Mouse (Mus musculus) cerebellum, adult 9-10 months (tissue): Measurements from ENCODE around the gene Lig3.
A peak's percentile ranks its signal among the peaks of the same experiment; 100 is the strongest.

Experiments used
- DNase-seq: peaks from one replicate; pipeline ENCODE4 v3.0.0; 2022

The Lig3 gene

DNA sequence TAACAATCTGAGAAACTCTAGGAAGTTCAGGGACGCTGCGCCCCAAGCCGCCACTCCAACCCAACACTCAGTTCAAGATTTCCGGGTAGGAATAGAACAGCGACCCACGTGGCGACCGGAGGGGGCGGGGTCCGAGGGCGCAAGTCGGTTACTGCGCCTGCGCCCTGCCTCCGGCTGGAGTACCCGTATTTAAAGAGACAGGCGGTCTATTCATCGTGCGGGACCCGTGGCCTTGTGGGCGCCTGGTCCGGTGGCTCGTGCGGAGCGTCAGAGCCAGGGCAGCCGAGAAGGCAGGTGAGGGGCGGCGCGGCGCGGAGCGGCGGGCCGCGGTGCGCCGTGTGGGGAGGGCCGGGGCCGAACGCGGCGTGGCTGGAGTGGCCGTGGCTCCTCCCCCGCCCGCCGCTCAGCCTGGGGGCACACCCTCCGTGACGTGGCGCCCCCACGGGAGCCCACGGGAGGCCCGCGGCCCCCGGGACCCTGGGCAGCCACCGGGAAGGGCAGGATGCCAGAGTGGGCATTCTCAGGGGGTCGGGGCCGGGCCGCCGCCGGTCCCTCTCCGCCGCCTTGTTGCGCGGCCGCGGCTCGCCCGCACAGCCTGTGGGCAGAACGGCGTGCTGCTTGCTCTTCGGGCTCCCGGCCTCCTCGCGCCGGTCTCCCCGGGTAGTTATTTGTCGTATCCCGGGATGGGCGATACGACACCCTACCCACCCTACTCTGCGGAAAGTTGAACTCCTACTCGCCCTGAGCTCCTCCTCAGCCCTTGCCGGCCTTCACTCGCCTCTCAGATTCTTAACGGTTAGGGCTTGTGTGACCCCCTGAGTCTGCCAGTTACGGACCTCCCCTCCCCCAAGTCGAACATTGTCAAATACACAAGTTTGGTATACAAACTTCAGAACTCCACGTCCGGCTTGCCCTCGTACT, at the start of gene Lig3:
Lig3 (plus strand) TSS at position 126 of the 921 bp plus-strand sequence.
- DNase-seq, result peak; percentile 95

DNA sequence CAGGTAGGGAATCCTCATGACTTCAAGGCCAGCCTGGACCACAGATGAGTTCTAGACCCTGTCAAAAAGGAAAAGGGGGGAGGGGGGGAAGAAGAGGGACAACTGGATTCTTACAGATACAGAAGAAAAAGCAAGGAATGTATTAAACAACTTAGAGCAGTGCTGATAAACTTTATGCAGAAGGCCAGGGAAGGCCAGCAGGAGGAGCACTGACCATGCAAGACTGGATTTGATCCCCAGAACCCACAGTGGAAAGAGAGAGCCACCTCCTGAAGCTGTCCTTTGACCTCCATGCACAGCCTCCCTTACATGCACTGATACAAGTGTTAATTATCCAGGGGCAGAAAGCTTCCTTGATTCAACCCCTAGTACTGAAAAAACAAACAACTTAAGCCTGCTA, 46.7 kb upstream of the Lig3 start:
- no peak for DNase-seq

DNA sequence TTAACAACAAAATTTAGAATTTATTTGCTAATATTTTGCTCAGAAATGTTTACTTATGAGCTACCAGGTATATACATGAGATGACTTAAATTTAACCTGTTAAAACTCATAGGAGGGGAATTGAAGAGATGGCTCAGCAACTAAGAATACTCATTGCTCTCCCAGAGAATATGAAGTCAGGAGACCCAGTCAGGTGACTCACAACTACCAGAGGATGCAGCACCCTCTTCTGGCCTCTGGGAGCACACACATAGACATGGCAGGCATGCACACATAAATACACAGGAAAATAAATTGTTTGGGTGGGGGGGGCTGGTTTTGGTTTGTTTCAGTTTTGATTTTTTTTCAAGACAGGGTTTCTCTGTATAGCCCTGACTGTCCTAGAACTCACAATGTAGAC, 41.9 kb upstream of the Lig3 start:
- DNase-seq, result no peak

DNA sequence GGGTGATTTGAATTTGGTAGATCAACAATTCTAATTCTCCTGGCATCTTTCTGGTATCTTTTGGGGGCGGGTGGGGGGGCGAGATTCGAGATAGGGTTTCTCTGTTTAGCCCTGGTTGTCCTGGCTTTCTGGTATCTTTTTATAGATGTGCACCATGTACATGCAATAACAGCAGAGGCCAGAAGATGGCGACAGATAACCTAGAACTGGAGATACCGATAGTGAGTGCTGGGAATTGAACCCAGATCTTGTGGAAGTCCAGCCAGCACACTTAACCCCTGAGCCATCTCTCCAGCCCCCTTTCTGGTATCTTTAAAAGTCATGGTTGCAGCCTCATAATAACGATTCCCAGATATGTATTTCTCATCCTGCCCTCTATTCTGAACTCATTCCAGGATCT, 34.8 kb upstream of the Lig3 start:
- DNase-seq, result no peak

DNA sequence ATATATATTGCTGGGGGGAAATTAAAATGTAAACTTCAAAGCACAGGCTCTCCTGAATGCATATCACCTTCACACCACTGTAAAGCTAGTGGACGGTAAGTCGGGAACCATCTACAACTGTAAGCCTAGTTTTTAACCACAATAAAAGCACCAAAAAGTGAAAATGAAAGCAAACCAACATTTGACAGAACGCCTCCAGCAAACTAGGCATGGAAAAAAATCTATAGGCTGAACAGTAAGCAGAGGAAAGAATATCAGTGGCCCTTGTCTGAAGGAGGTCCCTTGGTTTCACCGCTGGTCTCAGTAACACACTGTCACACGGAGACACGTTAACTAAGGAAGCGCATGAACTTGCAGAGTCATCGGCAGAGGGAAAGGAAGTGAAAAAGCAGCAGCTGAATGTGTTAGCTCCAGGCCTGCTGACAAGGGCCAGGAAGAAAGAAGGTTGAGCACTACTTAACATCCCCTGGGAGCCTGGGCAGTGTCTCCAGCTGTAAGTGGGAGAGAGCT, 34.0 kb upstream of the Lig3 start:
- no peak for DNase-seq

DNA sequence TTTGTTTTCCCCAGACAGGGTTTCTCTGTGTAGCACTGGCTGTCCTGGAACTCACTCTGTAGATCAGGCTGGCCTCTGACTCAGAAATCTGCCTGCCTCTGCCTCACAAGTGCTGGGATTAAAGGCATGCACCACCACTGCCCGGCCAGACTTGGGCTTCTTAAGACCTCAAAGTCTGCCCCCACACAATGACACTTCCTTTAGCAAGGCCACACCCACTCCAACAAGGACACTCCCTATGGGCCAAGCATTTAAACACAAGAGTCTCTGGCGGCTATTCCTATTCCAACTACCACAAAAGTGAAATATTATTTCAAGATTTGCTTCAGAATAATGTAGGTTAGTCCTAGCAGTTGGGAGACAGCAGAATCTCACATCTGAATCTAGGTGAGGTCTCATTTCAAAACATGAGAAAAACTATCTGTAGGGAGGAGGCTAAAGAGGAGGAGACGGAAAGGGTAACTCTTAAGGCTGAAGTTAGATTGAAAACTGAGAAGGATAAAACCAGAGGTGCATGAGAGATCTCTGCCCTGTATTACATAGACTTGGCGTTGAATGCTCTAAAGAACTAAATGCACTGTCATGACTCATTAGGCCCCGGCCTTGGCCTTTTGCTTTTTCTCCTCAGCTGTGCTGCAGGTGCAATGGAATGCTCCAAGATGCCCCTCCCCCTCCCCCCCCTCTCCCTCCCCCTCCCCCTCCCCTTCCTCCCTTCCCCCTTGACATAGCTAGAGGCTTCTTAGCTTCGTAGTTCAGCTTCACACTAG, 28.4 kb upstream of the Lig3 start:
- DNase-seq, result no peak

DNA sequence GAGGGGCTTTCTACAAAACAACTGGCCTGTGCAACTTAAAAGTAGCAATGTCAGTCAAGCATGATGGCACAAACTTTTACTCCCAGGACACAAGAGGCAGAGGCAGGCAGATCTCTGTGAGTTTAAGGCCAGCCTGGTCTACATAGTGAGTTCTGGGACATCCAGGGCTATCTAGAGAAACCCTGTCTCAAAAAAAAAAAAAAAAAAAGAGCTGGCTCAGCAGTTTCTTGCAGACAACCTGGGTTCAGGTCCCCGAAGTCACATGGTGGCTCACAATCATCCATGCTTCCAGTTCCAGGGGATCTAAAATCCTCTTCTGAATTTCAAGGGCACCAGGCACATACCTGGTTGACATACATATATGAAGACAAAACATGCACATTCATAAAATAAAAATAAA, 25.0 kb upstream of the Lig3 start:
- no peak for DNase-seq

DNA sequence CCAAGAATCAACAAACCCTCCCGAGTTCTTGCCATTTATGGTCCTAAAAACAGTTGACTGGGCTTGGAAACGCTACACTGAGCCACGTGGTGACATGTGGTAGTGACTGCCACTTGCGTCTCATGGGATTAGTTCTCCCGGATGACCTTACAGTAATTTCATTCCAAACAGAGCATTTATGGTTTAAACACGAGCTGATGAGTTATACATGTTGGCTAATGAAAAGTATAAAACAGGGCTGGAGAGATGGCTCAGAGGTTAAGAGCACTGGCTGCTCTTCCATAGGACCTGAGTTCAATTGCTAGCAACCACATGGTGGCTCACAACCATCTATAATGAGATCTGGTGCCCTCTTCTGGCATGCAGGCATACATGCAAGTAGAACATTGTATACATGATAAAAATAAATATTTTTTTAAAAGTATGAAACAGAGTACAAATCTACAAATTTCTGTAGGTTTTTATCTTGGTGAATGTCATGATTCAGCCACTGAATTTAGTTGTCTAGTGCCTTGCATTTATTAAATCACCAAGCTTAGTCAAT, 18.6 kb upstream of the Lig3 start:
- no peak for DNase-seq

DNA sequence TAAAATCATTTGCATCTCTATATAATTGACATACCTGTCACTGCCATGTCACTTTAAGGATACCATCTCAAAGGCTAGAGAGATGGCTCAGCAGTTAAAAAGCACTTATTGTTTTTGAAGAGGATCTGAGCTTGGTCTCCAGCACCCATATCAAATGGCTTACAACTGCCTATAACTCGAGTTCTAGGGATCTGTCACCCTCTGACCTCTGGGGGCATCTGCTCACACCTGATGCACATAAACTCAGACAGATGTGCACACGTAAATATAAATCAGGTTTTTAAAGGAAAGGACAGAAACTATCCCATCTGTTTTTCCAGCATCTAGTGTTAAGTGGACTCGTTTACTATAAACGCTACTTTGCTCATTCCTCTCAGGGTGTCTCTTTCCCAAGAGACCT, 17.6 kb upstream of the Lig3 start:
- no peak for DNase-seq

DNA sequence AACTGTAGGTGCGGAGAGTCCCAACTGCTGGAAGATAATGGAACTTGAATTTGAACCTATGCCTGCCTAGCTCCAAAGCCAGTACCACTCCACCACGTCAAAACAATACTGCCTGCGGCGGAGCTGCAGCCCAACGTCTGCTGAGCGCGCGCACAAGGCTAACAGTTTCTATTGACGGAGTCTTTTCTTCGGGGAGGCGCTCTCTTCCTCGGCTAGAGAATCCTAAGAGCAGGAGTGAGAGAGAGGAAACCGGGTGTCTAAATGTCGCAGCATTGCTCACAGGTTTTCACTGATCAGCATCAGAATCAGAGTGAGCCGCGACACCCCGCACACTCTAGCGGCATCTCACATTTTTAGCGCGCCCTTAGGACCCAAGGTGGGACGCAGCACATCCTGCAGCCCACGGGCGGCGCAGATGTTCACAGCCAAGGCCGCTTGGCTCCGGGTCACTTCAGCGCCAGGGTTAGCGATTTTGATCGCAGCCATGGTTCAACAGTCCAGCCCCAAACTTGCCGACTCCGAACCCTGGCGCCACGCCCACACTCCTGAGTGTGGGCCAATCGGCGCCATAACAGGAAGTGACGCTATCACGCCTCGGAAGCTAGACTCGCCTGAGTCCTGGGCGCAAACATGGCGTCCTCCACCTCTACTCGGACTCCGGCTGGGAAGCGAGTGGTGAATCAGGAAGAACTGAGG, 17.0 kb upstream of the Lig3 start, which contains the start of the genes Cct6b and Zfp830:
Cct6b (minus strand) TSS at position 580 of the 696 bp plus-strand sequence.
Zfp830 (plus strand) TSS at position 604 of the 696 bp plus-strand sequence.
- DNase-seq, result peak; percentile 93

DNA sequence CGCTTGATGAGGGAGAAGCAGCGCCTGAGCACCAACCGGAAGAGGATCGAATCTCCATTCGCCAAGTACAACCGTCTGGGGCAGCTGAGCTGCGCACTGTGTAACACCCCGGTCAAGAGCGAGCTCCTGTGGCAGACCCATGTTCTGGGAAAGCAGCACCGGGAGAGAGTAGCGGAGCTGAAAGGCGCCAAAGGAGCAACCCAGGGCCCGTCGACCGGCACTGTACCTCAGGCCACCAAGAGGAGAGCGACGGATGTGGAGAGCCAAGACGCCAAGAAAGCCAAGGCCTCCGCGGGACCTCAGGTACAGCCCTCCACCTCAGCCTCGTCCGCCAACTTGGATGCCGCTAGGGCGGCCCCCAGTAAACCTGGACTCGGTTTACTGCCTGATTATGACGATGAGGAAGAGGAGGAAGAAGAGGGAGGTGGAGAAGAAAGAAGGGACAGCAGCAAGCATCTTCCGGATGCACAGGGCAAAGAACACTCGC, 16.4 kb upstream of the Lig3 start:
- no peak for DNase-seq

DNA sequence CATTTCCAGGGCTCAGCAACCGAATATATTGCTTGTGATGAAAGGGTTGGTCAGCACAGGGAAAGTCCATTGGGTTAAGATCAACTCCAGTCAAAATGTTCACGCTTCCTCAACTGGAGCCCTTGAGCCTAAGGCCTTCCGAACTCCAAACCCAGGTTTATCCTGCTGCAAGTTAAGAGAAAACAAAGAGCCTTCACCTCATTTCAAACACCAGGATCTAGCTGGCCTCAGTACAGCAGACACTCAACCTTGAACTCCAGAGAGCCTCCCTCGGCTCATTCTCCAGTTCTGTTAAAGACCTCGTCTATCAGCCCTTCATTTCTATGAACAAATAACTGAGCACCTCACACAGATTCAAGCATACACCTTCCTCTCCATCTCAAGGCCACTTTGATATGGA, 774 bp upstream of the Lig3 start:
- no peak for DNase-seq

DNA sequence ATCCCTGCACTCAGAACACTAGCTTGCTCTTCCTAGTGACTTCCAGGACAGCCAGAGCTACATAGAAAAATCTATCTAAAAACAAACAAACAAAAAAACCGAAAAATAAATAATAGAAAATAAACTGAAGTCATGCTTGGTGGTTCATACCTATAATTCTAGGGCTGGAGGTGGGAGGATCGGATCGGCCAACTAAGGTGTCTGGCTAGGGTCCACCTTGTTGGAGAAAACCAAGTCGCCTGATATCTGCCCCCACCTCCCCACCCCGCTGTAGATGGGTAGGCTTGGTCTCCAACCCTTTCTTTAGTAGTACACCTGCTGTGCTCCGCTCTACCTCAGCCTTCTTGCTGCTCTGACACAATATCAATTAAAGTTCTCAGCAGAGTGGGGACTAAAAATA, 1.3 kb downstream of the Lig3 start:
- DNase-seq, result no peak

DNA sequence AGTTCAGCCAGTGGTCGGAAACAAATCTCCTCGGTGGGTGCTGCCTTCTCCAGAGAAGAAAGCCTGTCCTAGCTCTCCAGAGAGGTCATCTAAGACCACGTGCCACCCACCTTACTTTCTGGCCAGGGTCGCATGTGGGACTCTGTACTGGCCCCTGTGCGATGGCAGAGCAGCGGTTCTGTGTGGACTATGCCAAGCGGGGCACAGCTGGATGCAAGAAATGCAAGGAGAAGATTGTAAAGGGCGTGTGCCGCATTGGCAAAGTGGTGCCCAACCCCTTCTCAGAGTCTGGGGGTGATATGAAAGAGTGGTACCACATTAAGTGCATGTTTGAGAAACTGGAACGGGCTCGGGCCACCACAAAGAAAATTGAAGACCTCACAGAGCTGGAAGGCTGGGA, 2.5 kb downstream of the Lig3 start:
- no peak for DNase-seq

DNA sequence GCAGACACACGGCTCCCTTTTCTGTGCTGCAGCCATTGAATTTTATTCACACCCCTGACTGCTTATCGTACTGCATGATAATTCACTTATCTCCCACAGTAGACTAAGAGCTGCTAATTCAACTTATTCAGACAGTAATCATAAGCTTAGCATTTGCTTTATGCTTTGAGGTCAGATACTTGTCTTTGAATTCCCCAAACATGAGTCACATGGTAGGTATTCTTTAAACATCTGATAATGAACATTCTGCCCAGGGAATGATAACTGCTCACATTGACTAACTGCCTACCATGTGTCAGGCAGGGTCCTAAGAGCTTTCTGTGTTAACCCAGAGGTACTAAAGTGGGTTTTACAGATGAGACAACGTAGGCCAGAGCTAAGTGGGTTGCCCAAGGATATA, 25.7 kb downstream of the Lig3 start:
- no peak for DNase-seq

DNA sequence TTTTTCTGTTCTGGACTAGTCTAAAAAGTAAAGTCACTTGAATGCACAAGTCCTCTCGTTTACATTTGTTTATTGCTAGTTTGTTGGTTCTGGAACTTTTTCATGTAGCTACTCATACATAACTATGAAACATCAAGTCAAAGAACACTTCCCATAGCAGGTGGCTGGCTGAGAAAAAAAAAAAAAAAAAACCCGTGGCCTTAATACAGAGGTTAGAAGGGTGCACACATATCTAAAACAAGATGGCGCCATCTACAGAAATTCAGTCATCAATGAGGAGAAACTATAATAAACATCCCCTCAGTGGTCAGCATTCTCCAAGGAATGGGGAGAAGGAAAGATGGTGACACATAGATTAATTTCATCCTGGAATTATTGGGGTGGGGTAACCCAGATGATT, 26.5 kb downstream of the Lig3 start:
- no peak for DNase-seq

DNA sequence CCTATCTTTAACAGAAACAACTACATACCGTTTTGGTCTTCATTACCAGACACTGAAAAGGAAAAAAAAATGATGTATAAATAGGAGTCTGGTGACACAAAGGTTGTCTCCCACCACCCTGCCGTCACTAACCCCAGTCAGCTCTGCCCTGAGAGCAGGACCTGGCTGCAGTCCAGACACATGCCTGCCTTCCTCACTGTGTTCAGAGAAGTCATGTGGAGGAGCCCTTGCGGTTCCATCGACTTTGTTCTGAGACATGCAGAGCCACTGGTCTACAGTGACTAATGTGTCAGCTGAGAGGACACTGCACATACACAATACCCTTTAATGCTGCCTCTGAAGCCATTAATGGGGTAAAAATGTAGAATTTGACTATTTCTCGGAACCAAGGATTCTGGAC, 27.6 kb downstream of the Lig3 start:
- DNase-seq, result no peak

DNA sequence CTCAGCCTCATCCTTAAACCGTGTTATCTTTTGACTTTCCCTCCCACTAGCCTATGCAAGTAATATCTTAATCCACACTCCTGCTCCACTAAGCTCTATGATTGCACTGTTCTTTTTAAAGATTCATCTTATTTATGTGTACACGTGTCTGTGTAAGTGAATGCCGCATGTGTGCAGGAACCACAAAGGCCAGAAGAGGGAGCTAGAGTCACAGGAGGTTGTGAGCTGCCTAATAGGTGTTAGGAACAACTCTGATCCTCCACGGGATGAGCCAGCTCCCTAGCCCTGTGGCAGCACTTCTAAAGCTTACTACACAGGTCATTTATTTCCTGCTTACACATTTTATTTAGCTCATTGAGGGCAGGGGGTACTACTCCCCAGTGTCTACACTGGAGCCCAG, 38.4 kb downstream of the Lig3 start:
- DNase-seq, result no peak

DNA sequence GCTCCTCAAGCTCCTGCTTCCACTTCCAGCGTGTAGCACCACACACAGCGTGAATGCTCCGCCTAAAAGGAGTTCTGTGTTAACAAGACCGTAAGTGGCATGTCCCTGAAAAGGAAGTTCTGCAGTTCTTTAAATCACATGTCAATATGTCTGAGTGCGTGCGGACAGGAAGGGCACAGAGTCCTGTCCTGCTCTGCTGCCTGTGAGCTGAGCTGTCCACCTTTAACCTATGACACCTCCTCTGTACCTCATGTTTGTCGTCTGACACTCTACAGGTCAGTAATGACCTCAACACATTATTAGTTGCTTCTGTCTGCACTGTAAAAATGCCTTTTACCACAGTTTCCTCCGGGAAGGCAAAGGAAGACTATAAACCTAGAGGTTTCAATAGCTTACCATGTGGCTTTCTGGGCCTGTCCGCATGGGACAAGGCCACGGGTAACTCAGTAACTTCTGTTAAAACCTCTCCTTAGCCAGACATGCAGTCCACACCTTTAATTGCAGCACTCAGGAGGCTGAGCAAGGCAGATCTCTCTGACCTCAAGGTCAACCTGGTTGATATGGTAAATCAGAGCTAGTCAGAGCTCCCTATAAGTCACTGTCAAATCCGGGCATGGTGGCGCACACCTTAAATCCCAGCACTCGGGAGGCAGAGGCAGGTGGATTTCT, 40.0 kb downstream of the Lig3 start:
- no peak for DNase-seq

DNA sequence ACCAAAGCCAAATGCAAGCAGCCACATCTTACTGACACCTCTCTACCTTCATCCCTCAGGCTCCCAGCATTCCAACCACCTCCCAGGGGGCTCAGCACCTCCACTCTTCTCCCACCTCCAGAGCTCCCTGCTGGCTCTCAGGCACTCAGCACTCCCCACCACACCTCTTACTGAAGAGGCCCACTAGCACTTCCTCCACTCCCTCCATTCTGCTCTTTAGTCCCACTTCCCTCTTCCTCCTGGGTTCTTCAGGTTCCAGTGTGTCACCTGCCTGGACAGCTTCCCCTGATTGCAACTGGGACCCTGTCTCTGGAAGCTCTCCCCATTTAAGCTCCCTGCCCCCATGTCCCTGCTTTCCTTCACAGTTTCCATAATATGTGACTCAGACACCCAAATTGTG, 45.9 kb downstream of the Lig3 start:
- DNase-seq, result no peak

DNA sequence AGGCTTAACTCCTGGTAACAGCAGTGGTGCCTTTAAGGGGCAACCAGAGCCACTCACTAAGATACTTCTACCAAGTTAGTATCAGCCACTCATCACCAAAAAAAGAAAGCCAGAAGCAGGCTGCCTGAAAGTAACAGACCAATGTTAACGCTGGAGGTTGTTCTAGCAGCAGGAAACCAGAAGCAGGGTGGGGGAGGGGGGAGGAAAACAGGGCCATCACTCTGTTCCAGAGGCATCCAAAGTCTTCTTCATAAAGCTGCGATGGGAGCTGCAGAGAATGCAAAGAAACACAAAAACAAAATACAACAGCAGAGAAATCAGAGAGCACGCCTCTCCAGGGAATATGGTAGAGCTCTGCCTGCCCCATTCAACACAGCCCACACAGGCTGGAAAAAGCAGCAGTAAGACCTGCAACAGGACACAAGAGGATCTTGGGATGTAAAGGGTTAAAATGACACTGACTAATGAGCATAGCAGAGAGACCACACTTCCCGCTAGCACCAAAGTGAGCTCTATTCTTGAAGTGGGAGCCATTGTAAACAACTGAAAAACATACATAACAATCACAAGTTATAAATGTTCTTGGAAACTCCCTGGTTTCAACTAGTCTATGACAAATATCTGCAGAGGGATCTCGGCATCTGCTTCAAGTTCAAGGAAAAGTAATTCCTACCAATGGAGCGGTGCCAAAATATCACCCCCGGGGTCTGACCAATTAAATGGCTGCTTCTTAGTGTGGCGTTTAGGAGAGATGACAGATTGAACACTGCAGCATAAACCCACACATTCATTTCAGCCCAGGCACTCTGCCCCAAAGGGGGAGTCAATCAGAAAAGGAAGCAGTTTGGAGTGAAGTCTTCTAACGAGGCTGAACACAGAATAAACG, 50.3 kb downstream of the Lig3 start:
- no peak for DNase-seq
